Mouse (Mus musculus) bone marrow macrophage, adult 2 months (primary cell): Measurements from ENCODE around the gene Nsl1.

ENCODE experiments used
- CTCF ChIP-seq: IDR thresholded peaks from 2 replicates; pipeline ENCODE4 v1.5.1; 2012; ENCODE audit warnings: low read depth, mild to moderate bottlenecking, low read length, moderate library complexity
- POLR2A ChIP-seq: IDR thresholded peaks from 2 replicates; pipeline ENCODE4 v1.6.1; 2012; ENCODE audit warnings: mild to moderate bottlenecking, low read depth, low read length, borderline replicate concordance

DNA sequence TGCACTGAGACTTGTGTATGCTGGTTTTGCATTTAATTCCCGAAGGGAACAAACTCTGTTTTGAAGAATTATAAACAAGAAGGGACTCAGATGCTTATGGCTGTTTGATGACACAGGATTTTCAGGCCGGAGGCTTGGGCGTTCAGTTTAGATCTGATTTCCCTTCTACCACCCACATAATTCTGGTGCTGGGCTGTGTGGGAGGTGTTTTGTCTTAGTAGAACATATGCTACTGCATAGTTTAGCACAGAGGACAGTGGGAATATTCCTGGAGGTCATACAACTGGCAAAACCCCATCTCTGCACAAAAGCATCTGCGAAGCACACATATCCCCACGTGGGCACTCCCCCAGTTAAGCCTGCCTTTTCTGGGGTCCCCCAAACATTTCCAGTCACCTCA is 30.8 kb downstream of the Nsl1 start:
- TF ChIP-seq CTCF (no peak), POLR2A (no peak)
